ENCODE assay signal across 27 mouse cellular contexts in genomic region chr1:136659917-136660316, GRCm38 (mm10).
"Had no signal": no experiment of that assay in that cellular context is flagged by ENCODE, and none has a peak within 500 bp of the region (broad histone marks: within the 10 kb centered on the region; RNA-seq: fewer than 3 reads in every experiment).

No protein-coding gene starts in this region.

- H3K27me3 ChIP-seq: heart, embryonic 13.5 days; heart, embryonic 15.5 days; hindbrain, embryonic 12.5 days; kidney, embryonic 15.5 days; limb, embryonic 12.5 days; liver, embryonic 13.5 days; liver, embryonic 15.5 days had no signal

- ATAC-seq: hindbrain, postnatal 0 days; intestine, embryonic 16.5 days; liver, postnatal 0 days had no signal

- H3K36me3 ChIP-seq: heart, embryonic 13.5 days; heart, embryonic 15.5 days; hindbrain, embryonic 12.5 days; kidney, embryonic 15.5 days; limb, embryonic 10.5 days; limb, embryonic 12.5 days; liver, embryonic 13.5 days; liver, embryonic 15.5 days had no signal

- H3K4me3 ChIP-seq: heart, adult 2 months; heart, embryonic 13.5 days; heart, embryonic 15.5 days; hindbrain, embryonic 12.5 days; kidney, embryonic 15.5 days; left cerebral cortex, adult 2 months; limb, embryonic 10.5 days; limb, embryonic 12.5 days; liver, embryonic 13.5 days; liver, embryonic 15.5 days had no signal

- H3K27ac ChIP-seq: heart, adult 2 months; heart, embryonic 13.5 days; heart, embryonic 15.5 days; hindbrain, embryonic 12.5 days; hindbrain, embryonic 14.5 days; hindbrain, postnatal 0 days; kidney, embryonic 15.5 days; kidney, postnatal 0 days; left cerebral cortex, adult 2 months; limb, embryonic 10.5 days; limb, embryonic 12.5 days; liver, embryonic 13.5 days; liver, embryonic 15.5 days had no signal

- H3K4me2 ChIP-seq: heart, embryonic 11.5 days; heart, embryonic 13.5 days; heart, embryonic 15.5 days; hindbrain, embryonic 12.5 days; hindbrain, embryonic 14.5 days; kidney, embryonic 15.5 days; limb, embryonic 12.5 days; liver, embryonic 11.5 days; liver, embryonic 13.5 days; liver, embryonic 15.5 days had no signal

- DNase-seq: gastrocnemius, postnatal 10 days; gastrocnemius, postnatal 25 days; heart, adult 2 months; heart, postnatal 14 days; heart, postnatal 36 days; kidney, adult 11 months; kidney, adult 2 months; kidney, adult 9 months; kidney, postnatal 14 days; kidney, postnatal 36 days; liver; liver, embryonic 13.5 days; liver, postnatal 0 days had no signal

- H3K9me3 ChIP-seq: heart, embryonic 13.5 days; heart, embryonic 15.5 days; hindbrain, embryonic 12.5 days; kidney, embryonic 15.5 days; limb, embryonic 10.5 days; limb, embryonic 12.5 days; liver, embryonic 13.5 days; liver, embryonic 15.5 days had no signal

- H3K9ac ChIP-seq: heart, embryonic 13.5 days; heart, embryonic 15.5 days; hindbrain, embryonic 12.5 days; hindbrain, embryonic 14.5 days; kidney, embryonic 15.5 days; limb, embryonic 12.5 days; liver, embryonic 13.5 days; liver, embryonic 15.5 days; liver, postnatal 0 days had no signal
